Mouse (Mus musculus) MEL (cell line): ENCODE data around the gene Csnk2b. TPM values are rescaled to one million over a fixed set of nuclear protein-coding genes. Genes with fewer than 3 reads are reported as not detected.

ENCODE experiments used
- DNase-seq: peaks from one replicate; pipeline ENCODE4 v3.0.0; 2011; ENCODE audit warnings: low read depth, low spot score
- H3K27ac ChIP-seq: 2 replicates; pipeline ENCODE4 v1.5.1; 2012; ENCODE audit warnings: low read depth, mild to moderate bottlenecking, control low read depth, low read length, moderate library complexity; ENCODE audit not compliant: control insufficient read depth
- H3K27me3 ChIP-seq, 2 experiments: fragments of 150-350 bp in 1 of 2; sonication (generic) in 1 of 2; 2 replicates each; pipeline ENCODE4 v1.6.1; 2012; ENCODE audit warnings: low read length in 2 of 2, mild to moderate bottlenecking in 2 of 2, improper control_type of control experiment in 1 of 2, moderate library complexity in 1 of 2; ENCODE audit not compliant: insufficient read depth in 2 of 2, control insufficient read depth in 1 of 2
- H3K36me3 ChIP-seq, 2 experiments: 2 replicates each; pipeline ENCODE4 v1.6.1; 2012 to 2014; ENCODE audit warnings: low read length in 2 of 2, improper control_type of control experiment in 1 of 2, inconsistent platforms in 1 of 2, mild to moderate bottlenecking in 1 of 2; ENCODE audit not compliant: insufficient read depth in 2 of 2, control insufficient read depth in 1 of 2
- H3K4me1 ChIP-seq, 2 experiments: fragments of 150-350 bp in 1 of 2; sonication (generic) in 1 of 2; 2 replicates each; pipeline ENCODE4 v1.6.1; 2012; ENCODE audit warnings: low read length in 2 of 2, improper control_type of control experiment in 1 of 2, mild to moderate bottlenecking in 1 of 2; ENCODE audit not compliant: insufficient read depth in 2 of 2, control insufficient read depth in 1 of 2
- H3K4me3 ChIP-seq, 2 experiments: fragments of 150-350 bp in 1 of 2; sonication (generic) in 1 of 2; 2 replicates each; pipeline ENCODE4 v1.5.1; 2012; ENCODE audit warnings: low read depth in 2 of 2, low read length in 2 of 2, mild to moderate bottlenecking in 2 of 2, moderate library complexity in 2 of 2, control low read depth in 1 of 2, improper control_type of control experiment in 1 of 2; ENCODE audit not compliant: control insufficient read depth in 1 of 2, insufficient read depth in 1 of 2
- H3K79me2 ChIP-seq: 2 replicates; pipeline ENCODE4 v1.6.1; 2012; ENCODE audit warnings: mild to moderate bottlenecking, low read length, moderate library complexity; ENCODE audit not compliant: control insufficient read depth, poor library complexity, insufficient read depth
- H3K9ac ChIP-seq: 2 replicates; pipeline ENCODE4 v1.6.1; 2012; ENCODE audit warnings: low read depth, mild to moderate bottlenecking, control low read depth, low read length, moderate library complexity; ENCODE audit not compliant: control insufficient read depth, poor library complexity, severe bottlenecking
- H3K9me3 ChIP-seq: fragments of 150-350 bp; sonication (generic); replicated peaks from 2 replicates; pipeline ENCODE4 v1.6.1; 2012; ENCODE audit warnings: mild to moderate bottlenecking, low read length, improper control_type of control experiment, moderate library complexity; ENCODE audit not compliant: insufficient read depth
- CTCF ChIP-seq, 3 experiments: IDR thresholded peaks in 2 of 3; conservative IDR thresholded peaks in 1 of 3; 2 replicates each; pipeline ENCODE4 v1.5.1; 2011 to 2012; ENCODE audit warnings: low read length in 3 of 3, low read depth in 2 of 3, mild to moderate bottlenecking in 2 of 3, improper control_type of control experiment in 1 of 3, inconsistent platforms in 1 of 3, mixed read lengths in 1 of 3, moderate library complexity in 1 of 3; ENCODE audit not compliant: control insufficient read depth in 1 of 3, insufficient read depth in 1 of 3, poor library complexity in 1 of 3, severe bottlenecking in 1 of 3
- E2F4 ChIP-seq: IDR thresholded peaks from 2 replicates; pipeline ENCODE4 v1.6.1; 2011; ENCODE audit warnings: low read depth, low read length, improper control_type of control experiment, borderline replicate concordance
- ELF1 ChIP-seq: IDR thresholded peaks from 2 replicates; pipeline ENCODE4 v1.6.1; 2014; ENCODE audit warnings: low read depth, mild to moderate bottlenecking, inconsistent platforms, low read length, improper control_type of control experiment, moderate library complexity
- GABPA ChIP-seq: IDR thresholded peaks from 2 replicates; pipeline ENCODE4 v1.6.1; 2012; ENCODE audit warnings: low read depth, mild to moderate bottlenecking, inconsistent platforms, low read length, improper control_type of control experiment, moderate library complexity
- KAT2A ChIP-seq: conservative IDR thresholded peaks from 2 replicates; pipeline ENCODE4 v1.6.1; 2012; ENCODE audit warnings: low read depth, low read length, improper control_type of control experiment, inconsistent platforms
- MAFK ChIP-seq: IDR thresholded peaks from 2 replicates; pipeline ENCODE4 v1.6.1; 2011; ENCODE audit warnings: low read depth, mild to moderate bottlenecking, low read length, improper control_type of control experiment, borderline replicate concordance
- MAX ChIP-seq: IDR thresholded peaks from 2 replicates; pipeline ENCODE4 v1.6.1; 2011; ENCODE audit warnings: low read length, improper control_type of control experiment
- MAZ ChIP-seq: IDR thresholded peaks from 2 replicates; pipeline ENCODE4 v1.6.1; 2012; ENCODE audit warnings: low read depth, mild to moderate bottlenecking, inconsistent platforms, low read length, improper control_type of control experiment
- MYB ChIP-seq: IDR thresholded peaks from 2 replicates; pipeline ENCODE4 v1.6.1; 2011; ENCODE audit warnings: mild to moderate bottlenecking, low read depth, low read length, improper control_type of control experiment
- NELFE ChIP-seq: IDR thresholded peaks from 2 replicates; pipeline ENCODE4 v1.6.1; 2011; ENCODE audit warnings: low read depth, low read length, improper control_type of control experiment
- NRF1 ChIP-seq: IDR thresholded peaks from 2 replicates; pipeline ENCODE4 v1.6.1; 2014; ENCODE audit warnings: low read depth, mild to moderate bottlenecking, inconsistent platforms, low read length, improper control_type of control experiment, moderate library complexity; ENCODE audit not compliant: poor library complexity, insufficient read depth, severe bottlenecking
- POLR2A ChIP-seq, 2 experiments: IDR thresholded peaks; 2 replicates each; pipeline ENCODE4 v1.6.1; 2011 to 2012; ENCODE audit warnings: low read length in 2 of 2, mild to moderate bottlenecking in 2 of 2, control low read depth in 1 of 2, improper control_type of control experiment in 1 of 2, low read depth in 1 of 2, moderate library complexity in 1 of 2; ENCODE audit not compliant: control insufficient read depth in 1 of 2, insufficient read depth in 1 of 2, poor library complexity in 1 of 2
- RCOR1 ChIP-seq: IDR thresholded peaks from 2 replicates; pipeline ENCODE4 v1.6.1; 2012; ENCODE audit warnings: low read depth, mild to moderate bottlenecking, inconsistent platforms, low read length, improper control_type of control experiment
- SMC3 ChIP-seq: IDR thresholded peaks from 2 replicates; pipeline ENCODE4 v1.6.1; 2011; ENCODE audit warnings: low read depth, low read length, improper control_type of control experiment
- TAL1 ChIP-seq: IDR thresholded peaks from 2 replicates; pipeline ENCODE4 v1.6.1; 2012; ENCODE audit warnings: mild to moderate bottlenecking, inconsistent platforms, low read length, moderate library complexity, mixed read lengths
- USF1 ChIP-seq: IDR thresholded peaks from 2 replicates; pipeline ENCODE4 v1.6.1; 2014; ENCODE audit warnings: low read depth, mild to moderate bottlenecking, inconsistent platforms, low read length, improper control_type of control experiment, moderate library complexity
- ZKSCAN1 ChIP-seq: IDR thresholded peaks from 2 replicates; pipeline ENCODE4 v1.6.1; 2012; ENCODE audit warnings: low read depth, mild to moderate bottlenecking, inconsistent platforms, low read length, improper control_type of control experiment, moderate library complexity
- ZMIZ1 ChIP-seq: IDR thresholded peaks from 2 replicates; pipeline ENCODE4 v1.6.1; 2012; ENCODE audit warnings: low read depth, mild to moderate bottlenecking, inconsistent platforms, low read length, improper control_type of control experiment, moderate library complexity
- polyA plus RNA-seq, 2 experiments: library from polyadenylated mRNA; stranded (reverse) in 1 of 2; unstranded in 1 of 2; fragments of >175 nt in 1 of 2; fragments of >200 nt in 1 of 2; gene quantifications; 2 replicates each; pipeline versions ENCODE4 v1.2.1 to v1.2.4; 2012; ENCODE audit warnings: low replicate concordance in 2 of 2, low read depth in 1 of 2; ENCODE audit not compliant: insufficient read length in 2 of 2, insufficient read depth in 1 of 2, missing spikeins in 1 of 2
- total RNA-seq: library from RNA; depleted of rRNA; stranded (reverse); fragments of 300-350 nt; gene quantifications from 2 replicates; pipeline ENCODE4 v1.2.3, GENCODE M21; 2012

The Csnk2b gene
- total and polyA plus RNA-seq, 3 experiments = 222 to 607 TPM; not detected in 1

- TF ChIP-seq ZMIZ1 = no peak
- TF ChIP-seq TAL1 = peak; percentile 71
- TF ChIP-seq NRF1 = no peak
- TF ChIP-seq NELFE = no peak; the same call in 1 of the 2 replicates
- TF ChIP-seq MAFK = peak; percentile 67
- 0 out of 2 replicates have a peak, but pooled peaks have one; percentile 6 for TF ChIP-seq ELF1
- TF ChIP-seq GABPA = no peak
- no peak for TF ChIP-seq ZKSCAN1
- peak; percentile 62; the same call in 1 of the 2 replicates for TF ChIP-seq MAX
- TF ChIP-seq POLR2A (IDR thresholded peaks at IDR 0.05; ENCODE audit: control insufficient read depth in 1 of 2, insufficient read depth in 1 of 2, low read depth in 1 of 2, low read length in 2 of 2, poor library complexity in 1 of 2) = no peak; a peak in 1 of 4 replicates
- peak; percentile 67 for TF ChIP-seq RCOR1
- no peak for TF ChIP-seq CTCF (IDR thresholded peaks at IDR 0.05 in 2 of 3, conservative IDR thresholded peaks at IDR 0.05 in 1 of 3; ENCODE audit: control insufficient read depth in 1 of 3, insufficient read depth in 1 of 3, low read depth in 2 of 3, low read length in 3 of 3, poor library complexity in 1 of 3, severe bottlenecking in 1 of 3)
- TF ChIP-seq, all 39 proteins: peak for 18
These were observed 18.6 kb downstream of the Csnk2b start (continued) for GRCm38 (mm10) chr17:35103221-35103690.

DNA sequence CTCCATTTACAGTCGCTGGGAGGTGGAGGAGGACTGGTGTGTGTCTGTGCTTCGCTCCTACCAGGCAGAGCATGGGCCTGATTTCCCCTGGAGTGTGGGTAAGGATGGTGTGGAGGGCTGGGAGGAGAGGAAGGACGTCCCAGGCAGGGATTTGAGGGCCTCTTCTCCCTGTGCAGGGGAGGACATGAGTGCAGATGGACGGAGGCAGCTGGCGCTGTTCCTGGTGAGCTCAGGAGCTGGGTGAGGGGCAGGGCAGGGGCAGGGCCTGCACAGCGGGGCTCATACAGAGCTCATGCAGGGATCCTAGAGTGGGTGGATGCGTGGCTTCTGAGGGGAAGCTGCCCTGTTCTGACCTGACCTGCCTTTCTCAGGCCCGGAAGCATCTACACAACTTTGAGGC is 19.6 kb downstream of the Csnk2b start:
- Histone ChIP-seq H3K9me3 (no peaks in the 10 kb centered on the region), H3K27me3 (no peaks in the 10 kb centered on the region), H3K4me3 (no peak overlapping the region), H3K36me3 (peaks cover 0 to 31% of the 10 kb centered on the region in 2 experiments), H3K9ac (peak overlapping the region; percentile 64; the same call in 1 of the 2 replicates), H3K27ac (peak overlapping the region; percentile 96), H3K4me1 (peaks cover 22 to 36% of the 10 kb centered on the region in 2 experiments), H3K79me2 (no peaks in the 10 kb centered on the region)
- TF ChIP-seq SMC3 = no peak
- no peak for DNase-seq

DNA sequence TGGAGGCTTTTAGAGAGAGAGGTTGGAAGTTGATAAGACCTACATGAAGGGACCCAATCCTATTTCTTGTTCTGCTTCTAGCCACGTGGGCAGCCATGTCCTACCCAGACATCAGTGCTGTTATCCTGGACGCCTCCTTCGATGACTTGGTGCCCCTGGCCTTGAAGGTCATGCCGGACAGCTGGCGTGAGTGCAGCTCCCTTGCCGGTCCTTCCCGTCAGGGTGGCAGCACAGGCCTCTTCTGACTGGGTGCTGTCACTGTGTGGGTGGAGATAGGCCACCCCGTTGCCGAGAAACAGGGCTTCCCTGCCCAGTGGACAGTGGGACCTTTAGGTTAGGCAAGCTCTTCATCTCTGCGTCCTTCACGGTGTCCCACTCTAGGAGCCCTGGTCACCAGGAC is 20.7 kb downstream of the Csnk2b start:
- H3K9me3 ChIP-seq = no peaks in the 10 kb centered on the region
- H3K79me2 ChIP-seq = no peaks in the 10 kb centered on the region
- H3K27ac ChIP-seq = no peak overlapping the region
- TF ChIP-seq MYB (no peak), USF1 (no peak), MAZ (no peak), NRF1 (no peak), TAL1 (no peak), E2F4 (no peak), MAFK (no peak), KAT2A (no peak)
- peaks cover 0 to 31% of the 10 kb centered on the region in 2 experiments for H3K36me3 ChIP-seq
- H3K4me3 ChIP-seq = no peak overlapping the region
- no peak overlapping the region for H3K9ac ChIP-seq
- H3K4me1 ChIP-seq = peaks cover 22 to 36% of the 10 kb centered on the region in 2 experiments
- no peak for DNase-seq
- no peaks in the 10 kb centered on the region for H3K27me3 ChIP-seq
